8 mouse cellular contexts compared by ENCODE assay signal in genomic region chr6:50254723-50255184, GRCm38 (mm10). TPM values are rescaled to one million over a fixed set of nuclear protein-coding genes. Genes with fewer than 3 reads are reported as not detected.
A peak's percentile ranks its signal among the peaks of the same experiment; 100 is the strongest.
DNase-seq lines count a peak whose midpoint lies in the region; ATAC-seq and TF ChIP-seq lines count a peak whose summit lies in the region.

No protein-coding gene starts in this region.

- H3K4me1 ChIP-seq in intestine, embryonic 15.5 days (replicated peaks): no peaks in the 10 kb centered on the region

- no peak for TF ChIP-seq CTCF in layer of hippocampus, adult 2 months (conservative IDR thresholded peaks at IDR 0.05)

- H3K4me2 ChIP-seq in intestine, embryonic 15.5 days (replicated peaks): peak overlapping the region; percentile 3; the same call in 1 of the 2 replicates

- peak; percentile 15 to 58 for DNase-seq in layer of hippocampus, adult 2 months (ENCODE audit: low spot score in 2 of 2)
- no peak for DNase-seq in layer of hippocampus, postnatal 10 days (ENCODE audit: low spot score in 2 of 2)
- DNase-seq in gastrocnemius, adult 8-10 months (ENCODE audit: low spot score in 2 of 2): peak; percentile 23 to 37
- peak; percentile 84 to 88 for DNase-seq in lung, adult 18-20 months
- DNase-seq in right cerebral cortex, postnatal 10 days (ENCODE audit: low spot score in 2 of 2): peak; percentile 47 to 48
- no peak for DNase-seq in cerebellum, adult 8-10 months

- no peak overlapping the region for H3K4me3 ChIP-seq in layer of hippocampus, adult 2 months
- no peak overlapping the region for H3K4me3 ChIP-seq in intestine, embryonic 15.5 days (replicated peaks)

- no peaks in the 10 kb centered on the region for H3K36me3 ChIP-seq in intestine, embryonic 15.5 days

- H3K27me3 ChIP-seq in intestine, embryonic 15.5 days (replicated peaks): no peaks in the 10 kb centered on the region

- H3K9me3 ChIP-seq in intestine, embryonic 15.5 days: no peaks in the 10 kb centered on the region

- H3K9ac ChIP-seq in intestine, embryonic 15.5 days: no peak overlapping the region

- 24% methylated on average over 10 of the region's 10 CpGs for WGBS in intestine, embryonic 15.5 days

- ATAC-seq in intestine, embryonic 15.5 days: peak; percentile 51; the same call in 1 of the 2 replicates
- ATAC-seq in CD4-positive, CD25-positive, alpha-beta regulatory T cell, adult 4 months: no peak

- H3K27ac ChIP-seq in layer of hippocampus, adult 2 months: no peak overlapping the region
- no peak overlapping the region for H3K27ac ChIP-seq in intestine, embryonic 15.5 days

RNA-seq across cellular contexts. Expression of gene Gsdme, which starts 8.9 kb away (rescaled TPM):
- 10 to 100 TPM; 10.9 to 12.4 TPM for total RNA-seq in layer of hippocampus, adult 2 months (2021)
- 10 to 100 TPM; 14.6 to 15.6 TPM for total RNA-seq in layer of hippocampus, postnatal 10 days (2021)
- under 1 TPM; 0.31 to 0.48 (median 0.37) TPM for total RNA-seq in gastrocnemius, adult 8-10 months (2022)
- polyA plus RNA-seq in intestine, embryonic 15.5 days (2015; fragmentation: Nextera tagmentation; extraction: Ambion mirVana): 29.1 and 31.1 TPM in 2 replicates
- polyA plus RNA-seq in CD4-positive, CD25-positive, alpha-beta regulatory T cell, adult 4 months (2017; shearing (Covaris generic)): 10 to 100 TPM; 15.5 to 16.6 TPM

Comparison
In these comparisons a context has a peak if more than half of its experiments do, and no peak if none do; other contexts are left out.
1. DNase-seq: peak in layer of hippocampus, adult 2 months (2 of 2), gastrocnemius, adult 8-10 months (2 of 2), lung, adult 18-20 months (2 of 2) and right cerebral cortex, postnatal 10 days (2 of 2); none in layer of hippocampus, postnatal 10 days (0 of 2) and cerebellum, adult 8-10 months (single experiment).
2. RNA of gene Gsdme, which starts 8.9 kb away (total RNA-seq): 14.6 to 15.6 TPM in layer of hippocampus, postnatal 10 days and 10.9 to 12.4 TPM in layer of hippocampus, adult 2 months; 0.31 to 0.48 TPM in gastrocnemius, adult 8-10 months; every median in the first group is over 4 times any median in the second.